Comparison of ENCODE assay signal across 12 mouse cellular contexts in genomic region chr1:191256566-191257350, GRCm38 (mm10). TPM values are rescaled to one million over a fixed set of nuclear protein-coding genes. Genes with fewer than 3 reads are reported as not detected.
DNase-seq lines count a peak whose midpoint lies in the region; ATAC-seq and TF ChIP-seq lines count a peak whose summit lies in the region.
"Had no signal": no experiment of that assay in that cellular context is flagged by ENCODE, and none has a peak within 500 bp of the region (broad histone marks: within the 10 kb centered on the region; RNA-seq: fewer than 3 reads in every experiment).

No protein-coding gene starts in this region.

- WGBS in heart, embryonic 15.5 days: 63% methylated on average over 11 of the region's 11 CpGs
- 67% methylated on average over 11 of the region's 11 CpGs for WGBS in heart, embryonic 12.5 days
- 54% methylated on average over 11 of the region's 11 CpGs for WGBS in intestine, embryonic 14.5 days
- WGBS in small intestine, adult 2 months: 37% methylated on average over 11 of the region's 11 CpGs

- peak; percentile 52 for DNase-seq in intestine, embryonic 14.5 days (ENCODE audit: low spot score)
- DNase-seq in kidney, postnatal 14 days: peak; percentile 52
- no peak for DNase-seq in thymus, postnatal 25 days
- DNase-seq in gastrocnemius, postnatal 25 days: no peak

- no peak overlapping the region for H3K4me2 ChIP-seq in heart, embryonic 15.5 days
- no peak overlapping the region for H3K4me2 ChIP-seq in heart, embryonic 12.5 days
- no peak overlapping the region for H3K4me2 ChIP-seq in intestine, embryonic 14.5 days (ENCODE audit: low read length)
- H3K4me2 ChIP-seq: lung, embryonic 15.5 days; midbrain, embryonic 12.5 days; neural tube, embryonic 12.5 days had no signal

- no peak; the same call in 1 of the 2 replicates for TF ChIP-seq POLR2A in small intestine, adult 2 months (IDR thresholded peaks at IDR 0.05; ENCODE audit: low read depth, low read length)

- peaks cover 24% of the 10 kb centered on the region for H3K4me1 ChIP-seq in heart, embryonic 15.5 days (replicated peaks)
- peaks cover 24% of the 10 kb centered on the region for H3K4me1 ChIP-seq in heart, embryonic 12.5 days (replicated peaks)
- H3K4me1 ChIP-seq in intestine, embryonic 14.5 days (replicated peaks; ENCODE audit: control insufficient read depth, insufficient read depth, low read length): no peaks in the 10 kb centered on the region
- H3K4me1 ChIP-seq in small intestine, adult 2 months (ENCODE audit: control insufficient read depth, insufficient read depth, insufficient read length, low read length): peaks cover 22% of the 10 kb centered on the region
- H3K4me1 ChIP-seq: midbrain, embryonic 12.5 days had no signal

- ATAC-seq in heart, embryonic 15.5 days (replicated peaks; ENCODE audit: insufficient number of reproducible peaks, insufficient read depth, low FRiP score, low read depth): no peak
- no peak for ATAC-seq in heart, embryonic 12.5 days (ENCODE audit: insufficient number of reproducible peaks, low FRiP score)
- ATAC-seq in intestine, embryonic 14.5 days (replicated peaks; ENCODE audit: low FRiP score, low TSS enrichment, low read depth): no peak
- ATAC-seq: CD4-positive, CD25-positive, alpha-beta regulatory T cell, adult 4 months had no signal

- no peaks in the 10 kb centered on the region for H3K27me3 ChIP-seq in heart, embryonic 15.5 days
- 0 out of 2 replicates have a peak, but pooled peaks cover 7% of the 10 kb centered on the region for H3K27me3 ChIP-seq in heart, embryonic 12.5 days (replicated peaks)
- no peaks in the 10 kb centered on the region for H3K27me3 ChIP-seq in intestine, embryonic 14.5 days (replicated peaks; ENCODE audit: control insufficient read depth, insufficient read depth, low read length)
- H3K27me3 ChIP-seq in small intestine, adult 2 months (ENCODE audit: control insufficient read depth, insufficient read depth, low read length): no peaks in the 10 kb centered on the region
- H3K27me3 ChIP-seq: neural tube, embryonic 12.5 days had no signal

- no peak overlapping the region for H3K4me3 ChIP-seq in heart, embryonic 15.5 days
- H3K4me3 ChIP-seq in heart, embryonic 12.5 days: no peak overlapping the region
- H3K4me3 ChIP-seq in intestine, embryonic 14.5 days (ENCODE audit: low read depth, low read length): no peak overlapping the region
- H3K4me3 ChIP-seq in small intestine, adult 2 months (ENCODE audit: low read depth, low read length): no peak overlapping the region
- H3K4me3 ChIP-seq: left cerebral cortex, adult 2 months; lung, embryonic 15.5 days; midbrain, embryonic 12.5 days; neural tube, embryonic 12.5 days had no signal

- no peak overlapping the region for H3K9ac ChIP-seq in heart, embryonic 15.5 days
- H3K9ac ChIP-seq in heart, embryonic 12.5 days: no peak overlapping the region
- no peak overlapping the region for H3K9ac ChIP-seq in intestine, embryonic 14.5 days (ENCODE audit: low read length)
- H3K9ac ChIP-seq: lung, embryonic 15.5 days; midbrain, embryonic 12.5 days; neural tube, embryonic 12.5 days had no signal

- H3K27ac ChIP-seq in heart, embryonic 15.5 days: peak overlapping the region; percentile 7; the same call in 1 of the 2 replicates
- no peak overlapping the region for H3K27ac ChIP-seq in heart, embryonic 12.5 days (ENCODE audit: poor library complexity, severe bottlenecking)
- no peak overlapping the region for H3K27ac ChIP-seq in intestine, embryonic 14.5 days (ENCODE audit: low read depth)
- peak overlapping the region; percentile 62; the same call in 1 of the 2 replicates for H3K27ac ChIP-seq in small intestine, adult 2 months (ENCODE audit: insufficient read depth, low read depth, low read length)
- H3K27ac ChIP-seq: left cerebral cortex, adult 2 months; midbrain, embryonic 12.5 days; neural tube, embryonic 12.5 days had no signal

- no peak for TF ChIP-seq CTCF in small intestine, adult 2 months (IDR thresholded peaks at IDR 0.05; ENCODE audit: extremely low read depth, insufficient read length, insufficient replicate concordance, low read depth, low read length)

- no peaks in the 10 kb centered on the region for H3K9me3 ChIP-seq in heart, embryonic 15.5 days (replicated peaks)
- H3K9me3 ChIP-seq in heart, embryonic 12.5 days (replicated peaks): no peaks in the 10 kb centered on the region
- no peaks in the 10 kb centered on the region for H3K9me3 ChIP-seq in intestine, embryonic 14.5 days (ENCODE audit: control insufficient read depth, low read length)
- H3K9me3 ChIP-seq: lung, embryonic 15.5 days; midbrain, embryonic 12.5 days; neural tube, embryonic 12.5 days had no signal

- H3K36me3 ChIP-seq in heart, embryonic 15.5 days: no peaks in the 10 kb centered on the region
- H3K36me3 ChIP-seq in heart, embryonic 12.5 days: no peaks in the 10 kb centered on the region
- no peaks in the 10 kb centered on the region for H3K36me3 ChIP-seq in intestine, embryonic 14.5 days (ENCODE audit: control insufficient read depth, insufficient read depth, low read length)
- no peaks in the 10 kb centered on the region for H3K36me3 ChIP-seq in small intestine, adult 2 months (ENCODE audit: control insufficient read depth, insufficient read depth, low read length)
- H3K36me3 ChIP-seq: lung, embryonic 15.5 days; midbrain, embryonic 12.5 days; neural tube, embryonic 12.5 days had no signal

RNA-seq across cellular contexts. Expression of gene Atf3, which starts 38.9 kb away (rescaled TPM):
- 14.0 and 14.3 TPM in 2 replicates for polyA plus RNA-seq in heart, embryonic 15.5 days (2015; fragmentation: Nextera tagmentation; extraction: Ambion mirVana)
- 17.0 and 17.6 TPM in 2 replicates for polyA plus RNA-seq in heart, embryonic 12.5 days (2016; fragmentation: Nextera tagmentation; extraction: Ambion mirVana)
- polyA plus RNA-seq in intestine, embryonic 14.5 days (2014; fragmentation: Nextera tagmentation; extraction: Ambion mirVana): 4.4 and 4.9 TPM in 2 replicates
- polyA plus RNA-seq in small intestine, adult 2 months (2012; rRNA removed): 7.8 and 41.0 TPM in 2 replicates
- total RNA-seq in gastrocnemius, postnatal 25 days (2021): 10 to 100 TPM in 1 of 2 experiments, 1 to 10 TPM in 1; 7.0 to 12.6 TPM
- polyA plus RNA-seq: CD4-positive, CD25-positive, alpha-beta regulatory T cell, adult 4 months had no signal

Comparison
In these comparisons a context has a peak if more than half of its experiments do, and no peak if none do; other contexts are left out.
1. H3K27ac ChIP-seq: peak in heart, embryonic 15.5 days (single experiment) and small intestine, adult 2 months (single experiment); none in heart, embryonic 12.5 days (single experiment) and intestine, embryonic 14.5 days (single experiment).
2. DNase-seq: peak in intestine, embryonic 14.5 days (single experiment) and kidney, postnatal 14 days (single experiment); none in thymus, postnatal 25 days (single experiment) and gastrocnemius, postnatal 25 days (single experiment).